In the genomic region with DNA sequence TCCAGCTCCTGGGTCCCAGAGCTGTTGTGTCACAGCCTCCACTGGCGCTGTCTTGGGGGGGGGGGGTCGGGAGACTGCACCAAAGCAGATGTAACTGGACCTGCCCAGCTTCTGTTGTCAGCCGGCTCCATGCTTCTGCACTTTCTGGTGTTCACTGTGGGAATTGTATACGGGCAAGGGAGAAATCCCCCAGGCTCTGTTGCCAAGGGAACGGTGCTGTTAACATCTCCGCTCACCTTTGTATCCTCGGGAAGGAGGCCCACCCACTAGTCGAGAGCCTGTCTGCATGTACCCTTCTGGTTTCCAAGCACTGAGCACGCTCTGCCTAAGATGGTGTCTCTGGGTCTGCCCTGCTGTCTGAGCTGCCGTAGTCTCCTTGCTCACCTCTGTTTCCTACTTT, we compare ENCODE assay signal across 18 mouse cellular contexts. TPM values are rescaled to one million over a fixed set of nuclear protein-coding genes. Genes with fewer than 3 reads are reported as not detected.
DNase-seq lines count a peak whose midpoint lies in the region; ATAC-seq and TF ChIP-seq lines count a peak whose summit lies in the region.
"Had no signal": no experiment of that assay in that cellular context is flagged by ENCODE, and none has a peak within 500 bp of the region (broad histone marks: within the 10 kb centered on the region; RNA-seq: fewer than 3 reads in every experiment).

No protein-coding gene starts in this region.

- no peak overlapping the region for H3K4me2 ChIP-seq in midbrain, embryonic 13.5 days (replicated peaks)
- no peak overlapping the region for H3K4me2 ChIP-seq in midbrain, embryonic 11.5 days
- no peak overlapping the region for H3K4me2 ChIP-seq in embryonic facial prominence, embryonic 15.5 days (replicated peaks)
- no peak overlapping the region for H3K4me2 ChIP-seq in midbrain, postnatal 0 days (ENCODE audit: low read depth, low read length, poor library complexity, severe bottlenecking)
- H3K4me2 ChIP-seq: intestine, embryonic 15.5 days; neural tube, embryonic 15.5 days had no signal

- ATAC-seq in midbrain, embryonic 13.5 days: 0 out of 2 replicates have a peak, but pooled peaks have one; percentile 48
- no peak for ATAC-seq in midbrain, embryonic 11.5 days (ENCODE audit: low FRiP score)
- peak; percentile 17; the same call in 1 of the 2 replicates for ATAC-seq in embryonic facial prominence, embryonic 15.5 days (ENCODE audit: insufficient number of reproducible peaks, low FRiP score, low TSS enrichment, low read depth)
- peak; percentile 34; the same call in 1 of the 2 replicates for ATAC-seq in midbrain, postnatal 0 days (ENCODE audit: low FRiP score)
- ATAC-seq: intestine, embryonic 15.5 days; Patski had no signal

- DNase-seq in embryo, embryonic 10.5 days (ENCODE audit: low spot score): peak; percentile 36
- no peak for DNase-seq in embryo, embryonic 9.5 days (ENCODE audit: extremely low spot score)
- no peak for DNase-seq in midbrain, embryonic 11.5 days (ENCODE audit: low spot score, missing footprints)
- DNase-seq in midbrain, postnatal 0 days (ENCODE audit: low spot score): no peak
- no peak for DNase-seq in gastrocnemius, postnatal 25 days
- DNase-seq in spleen, postnatal 10 days (ENCODE audit: low spot score in 2 of 2): no peak
- DNase-seq: heart, postnatal 36 days; liver; lung, adult 2 months; right cerebral cortex, adult 18-20 months had no signal

- no peaks in the 10 kb centered on the region for H3K27me3 ChIP-seq in midbrain, embryonic 13.5 days
- H3K27me3 ChIP-seq in midbrain, embryonic 11.5 days (ENCODE audit: control insufficient read depth, insufficient read depth, low read length): no peaks in the 10 kb centered on the region
- H3K27me3 ChIP-seq in embryonic facial prominence, embryonic 15.5 days: no peaks in the 10 kb centered on the region
- no peaks in the 10 kb centered on the region for H3K27me3 ChIP-seq in midbrain, postnatal 0 days (ENCODE audit: insufficient read depth, low read length)
- H3K27me3 ChIP-seq: CH12.LX; intestine, embryonic 15.5 days; neural tube, embryonic 15.5 days; Patski had no signal

- no peaks in the 10 kb centered on the region for H3K9me3 ChIP-seq in midbrain, embryonic 13.5 days
- H3K9me3 ChIP-seq in midbrain, embryonic 11.5 days (ENCODE audit: control insufficient read depth, low read length): no peaks in the 10 kb centered on the region
- no peaks in the 10 kb centered on the region for H3K9me3 ChIP-seq in embryonic facial prominence, embryonic 15.5 days (replicated peaks)
- H3K9me3 ChIP-seq in midbrain, postnatal 0 days (ENCODE audit: low read length): no peaks in the 10 kb centered on the region
- H3K9me3 ChIP-seq: heart, embryonic 10.5 days; intestine, embryonic 15.5 days; neural tube, embryonic 15.5 days had no signal

- H3K4me3 ChIP-seq in midbrain, embryonic 13.5 days (replicated peaks): no peak overlapping the region
- no peak overlapping the region for H3K4me3 ChIP-seq in midbrain, embryonic 11.5 days (ENCODE audit: low read depth, low read length)
- H3K4me3 ChIP-seq in embryonic facial prominence, embryonic 15.5 days (replicated peaks): no peak overlapping the region
- no peak overlapping the region for H3K4me3 ChIP-seq in midbrain, postnatal 0 days (ENCODE audit: low read depth, low read length)
- H3K4me3 ChIP-seq: heart, embryonic 10.5 days; intestine, embryonic 15.5 days; neural tube, embryonic 15.5 days had no signal

- H3K4me1 ChIP-seq in midbrain, embryonic 13.5 days (replicated peaks): no peaks in the 10 kb centered on the region
- H3K4me1 ChIP-seq in midbrain, embryonic 11.5 days (ENCODE audit: control insufficient read depth, insufficient read depth, low read length): no peaks in the 10 kb centered on the region
- no peaks in the 10 kb centered on the region for H3K4me1 ChIP-seq in embryonic facial prominence, embryonic 15.5 days
- no peaks in the 10 kb centered on the region for H3K4me1 ChIP-seq in midbrain, postnatal 0 days (ENCODE audit: insufficient read depth, low read length)
- H3K4me1 ChIP-seq: intestine, embryonic 15.5 days had no signal

- peaks cover 99% of the 10 kb centered on the region for H3K36me3 ChIP-seq in midbrain, embryonic 13.5 days
- H3K36me3 ChIP-seq in midbrain, embryonic 11.5 days (ENCODE audit: control insufficient read depth, insufficient read depth, low read length): peaks cover 38% of the 10 kb centered on the region
- peaks cover 96% of the 10 kb centered on the region for H3K36me3 ChIP-seq in embryonic facial prominence, embryonic 15.5 days
- H3K36me3 ChIP-seq in midbrain, postnatal 0 days (ENCODE audit: insufficient read depth, low read length): peaks cover 81% of the 10 kb centered on the region

- no peak for TF ChIP-seq CTCF in midbrain, postnatal 0 days (IDR thresholded peaks at IDR 0.05)

- H3K9ac ChIP-seq in midbrain, embryonic 13.5 days (replicated peaks): no peak overlapping the region
- H3K9ac ChIP-seq in midbrain, embryonic 11.5 days (ENCODE audit: low read length): no peak overlapping the region
- H3K9ac ChIP-seq in embryonic facial prominence, embryonic 15.5 days: no peak overlapping the region
- no peak overlapping the region for H3K9ac ChIP-seq in midbrain, postnatal 0 days (replicated peaks; ENCODE audit: low read length, poor library complexity, severe bottlenecking)
- H3K9ac ChIP-seq: intestine, embryonic 15.5 days; neural tube, embryonic 15.5 days had no signal

- WGBS in midbrain, embryonic 13.5 days: 31% methylated on average over 10 of the region's 10 CpGs
- 49% methylated on average over 10 of the region's 10 CpGs for WGBS in midbrain, embryonic 11.5 days
- 40% methylated on average over 10 of the region's 10 CpGs for WGBS in embryonic facial prominence, embryonic 15.5 days
- WGBS in midbrain, postnatal 0 days: 37% methylated on average over 10 of the region's 10 CpGs

- peak overlapping the region; percentile 35; the same call in 1 of the 2 replicates for H3K27ac ChIP-seq in midbrain, embryonic 13.5 days
- H3K27ac ChIP-seq in midbrain, embryonic 11.5 days (ENCODE audit: low read depth, low read length): no peak overlapping the region
- no peak overlapping the region for H3K27ac ChIP-seq in embryonic facial prominence, embryonic 15.5 days (replicated peaks)
- H3K27ac ChIP-seq in midbrain, postnatal 0 days (ENCODE audit: low read depth, low read length): 0 out of 2 replicates have a peak overlapping the region, but pooled peaks have one; percentile 21
- H3K27ac ChIP-seq: heart, embryonic 10.5 days; intestine, embryonic 15.5 days; kidney, postnatal 0 days; neural tube, embryonic 15.5 days had no signal

RNA-seq across cellular contexts. Expression of a gene that starts 43.3 kb away (rescaled TPM):
- polyA plus RNA-seq in midbrain, embryonic 13.5 days (2015; fragmentation: Nextera tagmentation; extraction: Ambion mirVana): 4.4 and 4.6 TPM in 2 replicates
- 1.8 and 3.3 TPM in 2 replicates for polyA plus RNA-seq in midbrain, embryonic 11.5 days (2014; fragmentation: Nextera tagmentation; extraction: Ambion mirVana)
- 5.1 and 5.8 TPM in 2 replicates for polyA plus RNA-seq in embryonic facial prominence, embryonic 15.5 days (2015; fragmentation: Nextera tagmentation; extraction: Ambion mirVana)
- total RNA-seq in midbrain, postnatal 0 days (2014; rRNA removed): 14.8 and 18.1 TPM in 2 replicates
- 4.3 and 5.8 TPM in 2 replicates for polyA plus RNA-seq in midbrain, postnatal 0 days (2015; fragmentation: Nextera tagmentation; extraction: Ambion mirVana)
- total RNA-seq in gastrocnemius, postnatal 25 days (2021): 1 to 10 TPM; 2.2 to 2.7 TPM

Comparison
In these comparisons a context has a peak if more than half of its experiments do, and no peak if none do; other contexts are left out.
1. H3K27ac ChIP-seq: peak in midbrain, embryonic 13.5 days (single experiment) and midbrain, postnatal 0 days (single experiment); none in midbrain, embryonic 11.5 days (single experiment) and embryonic facial prominence, embryonic 15.5 days (single experiment).